Mouse (Mus musculus) MEL (cell line): ENCODE measurements around the gene Gm4792. TPM values are rescaled to one million over a fixed set of nuclear protein-coding genes. Genes with fewer than 3 reads are reported as not detected.
A peak's percentile ranks its signal among the peaks of the same experiment; 100 is the strongest.

Experiments used
- DNase-seq: peaks from one replicate; pipeline ENCODE4 v3.0.0; 2011; ENCODE audit warnings: low read depth, low spot score
- H3K27ac ChIP-seq: 2 replicates; pipeline ENCODE4 v1.5.1; 2012; ENCODE audit warnings: low read depth, mild to moderate bottlenecking, control low read depth, low read length, moderate library complexity; ENCODE audit not compliant: control insufficient read depth
- H3K27me3 ChIP-seq, 2 experiments: fragments of 150-350 bp in 1 of 2; sonication (generic) in 1 of 2; 2 replicates each; pipeline ENCODE4 v1.6.1; 2012; ENCODE audit warnings: low read length in 2 of 2, mild to moderate bottlenecking in 2 of 2, improper control_type of control experiment in 1 of 2, moderate library complexity in 1 of 2; ENCODE audit not compliant: insufficient read depth in 2 of 2, control insufficient read depth in 1 of 2
- H3K36me3 ChIP-seq, 2 experiments: 2 replicates each; pipeline ENCODE4 v1.6.1; 2012 to 2014; ENCODE audit warnings: low read length in 2 of 2, improper control_type of control experiment in 1 of 2, inconsistent platforms in 1 of 2, mild to moderate bottlenecking in 1 of 2; ENCODE audit not compliant: insufficient read depth in 2 of 2, control insufficient read depth in 1 of 2
- H3K4me1 ChIP-seq, 2 experiments: fragments of 150-350 bp in 1 of 2; sonication (generic) in 1 of 2; 2 replicates each; pipeline ENCODE4 v1.6.1; 2012; ENCODE audit warnings: low read length in 2 of 2, improper control_type of control experiment in 1 of 2, mild to moderate bottlenecking in 1 of 2; ENCODE audit not compliant: insufficient read depth in 2 of 2, control insufficient read depth in 1 of 2
- H3K4me3 ChIP-seq, 2 experiments: fragments of 150-350 bp in 1 of 2; sonication (generic) in 1 of 2; 2 replicates each; pipeline ENCODE4 v1.5.1; 2012; ENCODE audit warnings: low read depth in 2 of 2, low read length in 2 of 2, mild to moderate bottlenecking in 2 of 2, moderate library complexity in 2 of 2, control low read depth in 1 of 2, improper control_type of control experiment in 1 of 2; ENCODE audit not compliant: control insufficient read depth in 1 of 2, insufficient read depth in 1 of 2
- H3K79me2 ChIP-seq: 2 replicates; pipeline ENCODE4 v1.6.1; 2012; ENCODE audit warnings: mild to moderate bottlenecking, low read length, moderate library complexity; ENCODE audit not compliant: control insufficient read depth, poor library complexity, insufficient read depth
- H3K9ac ChIP-seq: 2 replicates; pipeline ENCODE4 v1.6.1; 2012; ENCODE audit warnings: low read depth, mild to moderate bottlenecking, control low read depth, low read length, moderate library complexity; ENCODE audit not compliant: control insufficient read depth, poor library complexity, severe bottlenecking
- H3K9me3 ChIP-seq: fragments of 150-350 bp; sonication (generic); replicated peaks from 2 replicates; pipeline ENCODE4 v1.6.1; 2012; ENCODE audit warnings: mild to moderate bottlenecking, low read length, improper control_type of control experiment, moderate library complexity; ENCODE audit not compliant: insufficient read depth
- CHD1 ChIP-seq: IDR thresholded peaks from 2 replicates; pipeline ENCODE4 v1.6.1; 2012; ENCODE audit warnings: low read depth, mild to moderate bottlenecking, inconsistent platforms, low read length, improper control_type of control experiment
- E2F4 ChIP-seq: IDR thresholded peaks from 2 replicates; pipeline ENCODE4 v1.6.1; 2011; ENCODE audit warnings: low read depth, low read length, improper control_type of control experiment, borderline replicate concordance
- ELF1 ChIP-seq: IDR thresholded peaks from 2 replicates; pipeline ENCODE4 v1.6.1; 2014; ENCODE audit warnings: low read depth, mild to moderate bottlenecking, inconsistent platforms, low read length, improper control_type of control experiment, moderate library complexity
- MYC ChIP-seq: IDR thresholded peaks from 2 replicates; pipeline ENCODE4 v1.6.1; 2011; ENCODE audit warnings: low read depth, mild to moderate bottlenecking, low read length, improper control_type of control experiment, moderate library complexity
- NELFE ChIP-seq: IDR thresholded peaks from 2 replicates; pipeline ENCODE4 v1.6.1; 2011; ENCODE audit warnings: low read depth, low read length, improper control_type of control experiment
- SMC3 ChIP-seq: IDR thresholded peaks from 2 replicates; pipeline ENCODE4 v1.6.1; 2011; ENCODE audit warnings: low read depth, low read length, improper control_type of control experiment
- TBP ChIP-seq: IDR thresholded peaks from 2 replicates; pipeline ENCODE4 v1.8.0; 2011; ENCODE audit warnings: low read depth, low read length, improper control_type of control experiment
- UBTF ChIP-seq: IDR thresholded peaks from 2 replicates; pipeline ENCODE4 v1.6.1; 2012; ENCODE audit warnings: low read depth, mild to moderate bottlenecking, inconsistent platforms, low read length, improper control_type of control experiment, moderate library complexity, borderline replicate concordance; ENCODE audit not compliant: insufficient read depth
- ZKSCAN1 ChIP-seq: IDR thresholded peaks from 2 replicates; pipeline ENCODE4 v1.6.1; 2012; ENCODE audit warnings: low read depth, mild to moderate bottlenecking, inconsistent platforms, low read length, improper control_type of control experiment, moderate library complexity
- polyA plus RNA-seq, 2 experiments: library from polyadenylated mRNA; stranded (reverse) in 1 of 2; unstranded in 1 of 2; fragments of >175 nt in 1 of 2; fragments of >200 nt in 1 of 2; gene quantifications; 2 replicates each; pipeline versions ENCODE4 v1.2.1 to v1.2.4; 2012; ENCODE audit warnings: low replicate concordance in 2 of 2, low read depth in 1 of 2; ENCODE audit not compliant: insufficient read length in 2 of 2, insufficient read depth in 1 of 2, missing spikeins in 1 of 2
- total RNA-seq: library from RNA; depleted of rRNA; stranded (reverse); fragments of 300-350 nt; gene quantifications from 2 replicates; pipeline ENCODE4 v1.2.3, GENCODE M21; 2012

Gene Gm4792
- total and polyA plus RNA-seq, 3 experiments: not detected

DNA sequence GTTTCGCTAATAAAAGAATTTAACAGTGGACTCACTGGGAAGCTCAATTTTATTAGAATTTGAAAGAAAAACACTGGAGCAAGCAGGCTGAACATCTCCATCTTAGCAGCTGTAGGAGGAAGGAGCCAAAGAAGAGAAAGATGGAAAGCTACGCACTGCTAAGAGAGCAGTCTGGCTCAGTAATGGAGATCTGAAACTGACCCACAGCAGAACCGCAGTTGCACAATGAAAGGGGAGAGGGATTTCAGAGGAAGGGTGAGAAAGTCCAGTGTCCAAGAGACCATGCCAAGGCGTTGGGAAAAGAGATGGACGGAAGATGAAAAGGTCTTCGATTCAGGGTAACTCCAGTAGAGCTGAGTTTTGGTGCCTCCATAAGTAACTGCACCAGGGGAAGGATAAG, 37.6 kb upstream of the Gm4792 start:
- Histone ChIP-seq H3K9me3 (no peaks in the 10 kb centered on the region), H3K27me3 (no peaks in the 10 kb centered on the region; a peak in 1 of 4 replicates), H3K4me3 (no peak overlapping the region), H3K9ac (no peak overlapping the region), H3K36me3 (no peaks in the 10 kb centered on the region; a peak in 1 of 4 replicates), H3K27ac (no peak overlapping the region), H3K79me2 (no peaks in the 10 kb centered on the region), H3K4me1 (0 out of 4 replicates have a peak, but pooled peaks cover 0 to 3% of the 10 kb centered on the region in 2 experiments)
- TF ChIP-seq NELFE: no peak
- TF ChIP-seq TBP: no peak
- TF ChIP-seq UBTF: no peak
- no peak for DNase-seq

DNA sequence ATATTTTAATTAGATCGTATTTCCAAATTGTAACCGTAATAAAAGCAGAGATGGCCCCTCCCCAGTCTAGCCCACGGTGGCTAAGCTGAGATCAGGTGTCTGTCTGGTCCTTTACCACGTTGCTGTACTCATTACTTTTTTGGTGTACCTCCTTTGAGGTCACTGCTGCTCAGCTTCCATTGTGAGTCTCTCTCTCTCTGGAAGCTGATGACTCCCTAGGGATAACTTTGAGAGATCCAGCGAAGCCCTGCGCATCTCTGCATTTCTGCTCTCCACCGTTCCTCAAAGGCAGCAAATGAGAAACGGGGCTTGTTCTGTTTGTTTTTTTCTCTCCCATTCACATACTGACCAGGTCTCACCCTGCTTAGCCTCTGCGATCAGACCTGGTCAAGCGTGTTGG, 36.5 kb upstream of the Gm4792 start:
- Histone ChIP-seq H3K4me3 (no peak overlapping the region), H3K9me3 (no peaks in the 10 kb centered on the region)
- DNase-seq: no peak

DNA sequence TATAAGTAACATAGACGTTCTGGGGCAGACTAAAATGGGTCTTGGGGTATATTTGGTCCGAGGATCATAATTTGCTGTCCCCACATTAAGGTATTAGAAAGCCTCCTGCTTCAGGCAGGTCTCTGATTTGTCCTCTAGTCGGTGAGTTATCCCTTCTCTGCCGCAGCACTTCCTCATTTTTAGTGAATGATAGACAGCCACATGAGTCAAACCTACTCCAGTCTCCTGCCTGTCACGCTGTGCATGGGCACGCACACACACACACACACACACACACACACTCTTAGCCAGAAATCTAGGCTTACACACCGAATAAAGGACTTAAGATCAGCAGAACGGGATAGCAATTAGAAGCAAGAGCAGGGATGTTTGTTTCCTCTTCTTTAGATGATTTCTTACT, 34.8 kb upstream of the Gm4792 start:
- no peaks in the 10 kb centered on the region for H3K9me3 ChIP-seq
- H3K79me2 ChIP-seq: no peaks in the 10 kb centered on the region
- peak; percentile 79 for DNase-seq
- H3K27ac ChIP-seq: no peak overlapping the region
- no peak overlapping the region for H3K4me3 ChIP-seq
- no peak overlapping the region for H3K9ac ChIP-seq
- H3K36me3 ChIP-seq: no peaks in the 10 kb centered on the region; a peak in 2 of 4 replicates
- H3K27me3 ChIP-seq: no peaks in the 10 kb centered on the region; a peak in 1 of 4 replicates
- TF ChIP-seq E2F4 (no peak), MYC (0 out of 2 replicates have a peak, but pooled peaks have one; percentile 40), SMC3 (peak; percentile 8; the same call in 1 of the 2 replicates)
- peaks cover 0 to 9% of the 10 kb centered on the region in 2 experiments; a peak in 2 of 4 replicates for H3K4me1 ChIP-seq

More for the DNA sequence above, 36.5 kb upstream of the Gm4792 start:
- peaks cover 0 to 6% of the 10 kb centered on the region in 2 experiments; a peak in 2 of 4 replicates for H3K4me1 ChIP-seq
- no peaks in the 10 kb centered on the region for H3K79me2 ChIP-seq
- H3K36me3 ChIP-seq: no peaks in the 10 kb centered on the region; a peak in 2 of 4 replicates
- H3K27me3 ChIP-seq: no peaks in the 10 kb centered on the region; a peak in 1 of 4 replicates
- H3K27ac ChIP-seq: no peak overlapping the region
- TF ChIP-seq CHD1 (no peak), ZKSCAN1 (no peak), TBP (no peak), SMC3 (no peak), ELF1 (no peak)
- H3K9ac ChIP-seq: no peak overlapping the region
